Mouse (Mus musculus) ovary, postnatal 10 days (tissue): Measurements from ENCODE around the gene Dusp1.

ENCODE experiments used
- DNase-seq: peaks from one replicate; pipeline ENCODE4 v3.0.0; 2022; ENCODE audit warnings: low spot score

Gene Dusp1

DNA sequence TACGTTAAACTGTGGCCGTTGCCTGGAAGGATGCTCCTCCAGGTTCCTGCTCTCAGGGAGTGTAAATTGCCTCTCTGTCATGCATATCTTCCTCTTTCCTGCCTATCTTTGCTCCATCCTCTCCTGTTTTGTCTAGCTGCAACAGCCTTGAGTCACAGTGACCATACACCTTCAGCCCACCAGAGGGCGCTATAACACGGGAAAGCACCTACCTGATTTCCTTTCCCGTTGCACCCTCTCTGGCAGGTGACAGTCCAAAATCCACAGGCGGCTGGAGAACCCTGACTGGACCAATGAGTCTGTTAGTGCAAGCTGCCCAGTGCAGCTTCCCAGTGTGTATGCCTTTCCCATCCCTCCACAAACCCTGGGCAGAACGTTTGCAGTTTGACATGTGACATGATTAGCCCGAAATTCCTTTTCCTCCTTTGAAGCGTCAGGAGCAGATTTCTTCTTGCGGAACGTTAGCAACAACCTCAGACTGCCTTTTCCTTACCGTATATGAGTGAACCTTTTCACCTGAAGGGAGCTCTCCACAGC is 99.2 kb downstream of the Dusp1 start:
- peak; percentile 58 for DNase-seq

DNA sequence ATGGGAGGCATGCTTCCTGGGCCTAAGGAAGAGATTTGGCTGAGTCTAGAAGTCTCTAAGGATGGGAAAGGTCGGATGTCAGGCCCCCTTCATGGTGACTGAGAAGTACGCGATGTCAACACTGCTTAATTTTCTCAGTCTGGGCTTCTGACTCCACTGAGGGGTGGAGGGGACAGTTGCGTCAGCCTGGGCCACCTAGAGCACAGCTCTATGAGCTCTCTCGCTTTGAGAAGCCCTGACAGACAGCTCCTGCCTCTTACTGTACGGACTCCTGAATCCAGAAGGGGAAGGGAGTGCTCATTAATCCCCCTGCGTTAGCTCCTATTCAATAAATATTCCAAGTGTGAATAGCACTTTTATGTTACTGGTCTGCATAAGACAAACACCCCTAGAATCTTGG is 103.9 kb downstream of the Dusp1 start:
- DNase-seq: no peak

DNA sequence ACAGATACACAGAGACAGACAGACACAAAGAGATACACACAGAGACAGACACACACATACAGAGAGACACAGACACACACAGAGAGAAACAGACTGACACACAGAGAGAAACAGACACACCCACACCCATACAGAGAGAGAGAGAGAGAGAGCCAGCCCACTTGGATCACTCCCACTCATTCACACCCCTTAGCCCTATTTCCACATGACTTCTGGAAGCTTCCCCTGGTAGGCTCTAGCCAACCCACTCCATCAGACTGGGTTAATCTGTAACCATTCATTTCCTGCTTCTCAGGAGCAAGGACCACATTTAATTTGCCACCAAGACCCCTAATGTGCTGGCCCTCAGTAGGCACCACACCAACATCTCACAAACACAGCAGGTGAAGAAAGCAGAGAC is 104.4 kb downstream of the Dusp1 start:
- no peak for DNase-seq
